Mouse (Mus musculus) central nervous system, embryonic 11.5 days (tissue): ENCODE data around the gene Nelfa. TPM values are rescaled to one million over a fixed set of nuclear protein-coding genes. Genes with fewer than 3 reads are reported as not detected.

Source experiments
- polyA plus RNA-seq: library from polyadenylated mRNA; depleted of rRNA; stranded (reverse); fragments of >200 nt; gene quantifications from 2 replicates; pipeline ENCODE4 v1.2.3, GENCODE M21; 2012; rRNA removed

The Nelfa gene
- polyA plus RNA-seq: 43.3 and 58.4 TPM in 2 replicates

DNA sequence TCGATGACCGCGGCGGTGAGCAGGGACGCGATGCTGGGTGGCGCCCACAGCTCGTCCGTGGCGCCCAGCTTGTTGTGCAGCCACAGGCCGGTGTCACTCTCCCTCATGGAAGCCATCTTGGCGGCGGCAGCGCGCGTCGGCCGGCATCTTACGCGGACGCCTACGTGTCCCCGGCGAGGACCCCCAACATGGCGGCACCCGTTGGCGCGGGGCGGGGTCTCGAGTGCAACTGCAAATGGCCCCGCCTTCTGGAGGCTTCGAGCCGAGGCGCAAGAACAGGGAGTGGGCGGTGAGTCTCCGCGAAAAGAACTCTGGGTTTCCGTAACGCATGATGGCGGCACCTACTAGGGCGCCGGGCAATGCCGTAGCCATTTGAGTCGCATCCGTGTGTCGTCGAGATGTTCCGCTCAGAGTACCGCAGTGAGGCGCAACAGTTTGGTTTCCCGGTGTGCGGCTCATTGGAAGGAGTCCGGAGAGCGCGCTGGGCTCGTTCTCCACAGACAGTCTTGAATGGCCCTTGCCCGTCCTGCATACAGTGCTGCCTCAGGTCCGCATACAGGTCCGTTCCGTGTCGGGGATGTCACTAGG lies at the start of gene Nelfa:
Gene Nelfa, minus strand, starts transcription at position 294 of the 588 bp plus-strand sequence.

DNA sequence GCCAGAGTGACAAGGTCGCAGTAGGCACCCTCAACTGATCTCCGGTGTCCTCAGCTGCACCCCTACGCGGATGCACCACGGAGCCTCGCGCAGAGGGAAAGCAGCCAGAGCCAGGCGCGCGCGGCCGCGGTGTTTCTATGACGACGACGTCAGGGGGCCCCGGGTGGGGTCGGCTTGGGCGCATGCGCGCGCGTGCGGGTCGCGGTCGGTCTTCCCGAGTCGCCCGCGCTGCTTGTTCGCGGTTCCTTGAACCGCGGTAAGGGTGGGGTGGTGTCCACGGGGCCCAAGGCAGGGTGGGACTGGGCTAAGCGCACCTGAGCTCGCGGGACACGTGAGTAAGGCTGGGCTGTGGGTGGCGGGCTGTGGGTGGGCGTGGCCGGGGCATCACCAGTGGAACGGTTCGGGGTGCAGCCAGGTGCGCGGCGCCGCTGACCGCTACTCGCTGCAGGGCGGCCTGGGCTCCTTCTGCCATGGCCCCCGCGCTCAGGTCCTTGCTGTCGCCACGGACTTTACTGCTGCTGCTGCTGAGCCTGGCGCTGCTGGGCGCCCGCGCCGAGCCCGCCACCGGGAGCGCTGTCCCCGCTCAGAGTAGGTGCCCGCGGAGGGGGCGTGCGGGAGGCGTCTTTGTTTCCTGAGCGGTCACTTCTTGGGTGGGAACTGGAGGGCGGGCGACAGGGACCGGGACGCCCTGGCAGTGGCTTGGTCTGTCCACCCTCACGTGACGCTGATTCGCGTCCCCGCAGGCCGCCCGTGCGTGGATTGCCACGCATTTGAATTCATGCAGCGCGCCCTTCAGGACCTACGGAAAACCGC lies 47.3 kb upstream of the Nelfa start, which contains the start of gene Gm1673:
Gene Gm1673, plus strand, starts transcription at position 125 of the 813 bp plus-strand sequence.

Other genes with a start within 250 kb of the Nelfa start
- 117 and 191 TPM in 2 replicates for gene Fgfr3, start 214.7 kb downstream of the Nelfa start, polyA plus RNA-seq
- gene Letm1, start 153.6 kb downstream of the Nelfa start, polyA plus RNA-seq: 30.2 and 39.8 TPM in 2 replicates
- gene Nsd2, start 115.7 kb downstream of the Nelfa start, polyA plus RNA-seq: 128 and 177 TPM in 2 replicates
- gene Gm1673, start 47.0 kb upstream of the Nelfa start, polyA plus RNA-seq: 171 and 301 TPM in 2 replicates
- 5.8 and 6.5 TPM in 2 replicates for gene Nat8l, start 59.6 kb upstream of the Nelfa start, polyA plus RNA-seq
- 0.59 and 1.2 TPM in 2 replicates for gene Poln, start 233.0 kb upstream of the Nelfa start, polyA plus RNA-seq
- gene Haus3, start 233.1 kb upstream of the Nelfa start, polyA plus RNA-seq: 26.0 and 30.2 TPM in 2 replicates